ENCODE assay signal across 8 mouse cellular contexts in the genomic region with DNA sequence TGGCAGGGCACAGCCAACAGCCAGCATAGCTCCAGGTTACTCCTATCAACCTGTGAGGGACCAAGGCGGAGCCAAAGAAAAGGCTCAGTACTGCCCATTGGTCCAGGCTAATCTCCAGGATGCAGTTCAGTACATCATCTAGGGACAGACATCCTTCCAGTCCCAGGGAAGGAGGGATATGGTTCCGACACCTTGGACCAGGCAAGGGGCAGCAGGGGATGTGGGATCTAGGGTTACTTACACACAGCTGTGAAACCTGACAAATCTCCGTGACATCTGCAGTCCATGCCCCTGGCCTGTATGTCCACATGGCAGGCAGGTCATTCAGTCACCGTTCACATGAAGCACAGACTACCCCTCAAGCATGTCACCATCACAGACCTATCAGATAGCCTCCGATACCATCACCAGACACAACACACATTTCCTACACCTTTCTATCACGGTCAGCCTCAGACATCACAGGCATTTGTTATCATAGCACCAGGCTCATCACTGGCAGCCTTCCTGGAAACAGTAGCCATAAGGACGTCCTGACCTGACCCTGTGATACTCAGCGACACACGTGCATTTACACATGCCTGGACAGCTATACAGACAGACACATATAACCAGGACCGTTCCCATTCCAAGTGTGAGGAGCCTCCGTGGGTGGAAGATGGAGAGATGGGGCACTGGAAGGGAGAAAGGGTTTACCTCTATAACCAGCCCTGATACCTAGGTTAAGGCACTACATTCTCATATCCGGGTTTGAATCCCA. TPM values are rescaled to one million over a fixed set of nuclear protein-coding genes. Genes with fewer than 3 reads are reported as not detected.
DNase-seq lines count a peak whose midpoint lies in the region; ATAC-seq and TF ChIP-seq lines count a peak whose summit lies in the region.

No protein-coding gene starts in this region.

- peak overlapping the region; percentile 77 for H3K4me3 ChIP-seq in kidney, embryonic 16.5 days (ENCODE audit: low read length)
- H3K4me3 ChIP-seq in embryonic facial prominence, embryonic 15.5 days (replicated peaks): peak overlapping the region; percentile 66
- peak overlapping the region; percentile 75 for H3K4me3 ChIP-seq in myocyte

- peak overlapping the region; percentile 86 for H3K9ac ChIP-seq in kidney, embryonic 16.5 days (replicated peaks; ENCODE audit: low read length)
- H3K9ac ChIP-seq in embryonic facial prominence, embryonic 15.5 days: peak overlapping the region; percentile 75

- peaks cover 32% of the 10 kb centered on the region for H3K4me1 ChIP-seq in kidney, embryonic 16.5 days (ENCODE audit: insufficient read depth, low read length)
- peaks cover 44% of the 10 kb centered on the region for H3K4me1 ChIP-seq in embryonic facial prominence, embryonic 15.5 days

- peaks cover 46% of the 10 kb centered on the region for H3K79me2 ChIP-seq in myocyte (ENCODE audit: control insufficient read depth, insufficient read depth)

- no peak for DNase-seq in kidney, adult 11 months
- peak; percentile 9 for DNase-seq in induced T-regulatory cell, adult 2 months (ENCODE audit: low read depth)
- no peak for DNase-seq in retina, postnatal 1 day
- DNase-seq in cerebellum, adult 18-20 months: no peak
- no peak for DNase-seq in thymus, postnatal 14 days

- no peak overlapping the region for H3K27ac ChIP-seq in kidney, embryonic 16.5 days (ENCODE audit: low read length)
- peak overlapping the region; percentile 93 for H3K27ac ChIP-seq in embryonic facial prominence, embryonic 15.5 days (replicated peaks)

- TF ChIP-seq POLR2A in myocyte (IDR thresholded peaks at IDR 0.05; ENCODE audit: insufficient read length, low read depth): no peak

- no peak for ATAC-seq in kidney, embryonic 16.5 days (ENCODE audit: low FRiP score, low TSS enrichment)
- ATAC-seq in embryonic facial prominence, embryonic 15.5 days (ENCODE audit: insufficient number of reproducible peaks, low FRiP score, low TSS enrichment, low read depth): no peak

- peak overlapping the region; percentile 70 for H3K4me2 ChIP-seq in kidney, embryonic 16.5 days (replicated peaks; ENCODE audit: low read depth, low read length)
- H3K4me2 ChIP-seq in embryonic facial prominence, embryonic 15.5 days (replicated peaks): peak overlapping the region; percentile 58
- peak overlapping the region; percentile 95 for H3K4me2 ChIP-seq in myocyte (ENCODE audit: low read depth)

- H3ac ChIP-seq in myocyte (ENCODE audit: control insufficient read depth, insufficient read length): peak overlapping the region; percentile 60

- 56% methylated on average over 12 of the region's 12 CpGs for WGBS in kidney, embryonic 16.5 days
- 45% methylated on average over 12 of the region's 12 CpGs for WGBS in embryonic facial prominence, embryonic 15.5 days

- no peaks in the 10 kb centered on the region for H3K9me3 ChIP-seq in kidney, embryonic 16.5 days (ENCODE audit: low read length)
- no peaks in the 10 kb centered on the region for H3K9me3 ChIP-seq in embryonic facial prominence, embryonic 15.5 days (replicated peaks)

- no peaks in the 10 kb centered on the region for H3K36me3 ChIP-seq in kidney, embryonic 16.5 days (ENCODE audit: insufficient read depth, low read length)
- peaks cover 8% of the 10 kb centered on the region for H3K36me3 ChIP-seq in embryonic facial prominence, embryonic 15.5 days
- H3K36me3 ChIP-seq in myocyte (ENCODE audit: control insufficient read depth, insufficient read depth): no peaks in the 10 kb centered on the region

- H3K27me3 ChIP-seq in kidney, embryonic 16.5 days (ENCODE audit: insufficient read depth, low read length): no peaks in the 10 kb centered on the region
- H3K27me3 ChIP-seq in embryonic facial prominence, embryonic 15.5 days: no peaks in the 10 kb centered on the region
- no peaks in the 10 kb centered on the region for H3K27me3 ChIP-seq in myocyte (ENCODE audit: control insufficient read depth, insufficient read depth, insufficient read length)

TF ChIP-seq in myocyte, 11 proteins besides CTCF, POLR2A, EP300 and RAD21:
- TF ChIP-seq CEBPB (IDR thresholded peaks at IDR 0.05; ENCODE audit: insufficient read depth, poor library complexity, severe bottlenecking): no peak
- no peak for TF ChIP-seq MYOD1 (IDR thresholded peaks at IDR 0.05; ENCODE audit: control insufficient read depth in 1 of 3, insufficient read length in 2 of 3, low read depth in 2 of 3)
- no peak for TF ChIP-seq MAX (IDR thresholded peaks at IDR 0.05; ENCODE audit: low read depth)
- no peak for TF ChIP-seq MYOG (IDR thresholded peaks at IDR 0.05; ENCODE audit: control insufficient read depth in 1 of 3, insufficient read depth in 1 of 3, insufficient read length in 2 of 3, low read depth in 2 of 3)
- no peak for TF ChIP-seq TCF3 (IDR thresholded peaks at IDR 0.05; ENCODE audit: insufficient read length, low read depth)
- TF ChIP-seq POLR2AphosphoS2 (IDR thresholded peaks at IDR 0.05; ENCODE audit: insufficient read length, low read depth): no peak
- no peak for TF ChIP-seq REST (IDR thresholded peaks at IDR 0.05; ENCODE audit: insufficient read depth, insufficient read length)
- no peak for TF ChIP-seq E2F4 (IDR thresholded peaks at IDR 0.05; ENCODE audit: insufficient read depth)
- no peak for TF ChIP-seq USF1 (IDR thresholded peaks at IDR 0.05; ENCODE audit: low read depth)
- no peak for TF ChIP-seq SRF (IDR thresholded peaks at IDR 0.05; ENCODE audit: control insufficient read depth, insufficient read length, low read depth)
- TF ChIP-seq TCF12 (IDR thresholded peaks at IDR 0.05; ENCODE audit: insufficient read depth, poor library complexity, severe bottlenecking): no peak

RNA-seq across cellular contexts. Expression of a gene that starts 1.2 kb away (rescaled TPM):
- 36.1 and 36.2 TPM in 2 replicates for polyA plus RNA-seq in kidney, embryonic 16.5 days (2015; fragmentation: Nextera tagmentation; extraction: Ambion mirVana)
- polyA plus RNA-seq in embryonic facial prominence, embryonic 15.5 days (2015; fragmentation: Nextera tagmentation; extraction: Ambion mirVana): 57.6 and 60.4 TPM in 2 replicates
- polyA plus RNA-seq in myocyte (2012; fragmentation: generic; extraction: Trizol): 95.7 TPM

RNA-seq across cellular contexts. Expression of a gene that starts 14.5 kb away (rescaled TPM):
- polyA plus RNA-seq in kidney, embryonic 16.5 days (2015; fragmentation: Nextera tagmentation; extraction: Ambion mirVana): not detected in 2 replicates
- polyA plus RNA-seq in embryonic facial prominence, embryonic 15.5 days (2015; fragmentation: Nextera tagmentation; extraction: Ambion mirVana): not detected in 2 replicates
- polyA plus RNA-seq in myocyte (2012; fragmentation: generic; extraction: Trizol): not detected

RNA-seq across cellular contexts. Expression of a gene that starts 21.5 kb away (rescaled TPM):
- polyA plus RNA-seq in kidney, embryonic 16.5 days (2015; fragmentation: Nextera tagmentation; extraction: Ambion mirVana): 1.3 and 1.8 TPM in 2 replicates
- 2.8 and 3.3 TPM in 2 replicates for polyA plus RNA-seq in embryonic facial prominence, embryonic 15.5 days (2015; fragmentation: Nextera tagmentation; extraction: Ambion mirVana)
- 1.1 TPM for polyA plus RNA-seq in myocyte (2012; fragmentation: generic; extraction: Trizol)

RNA-seq across cellular contexts. Expression of a gene that starts 26.4 kb away (rescaled TPM):
- 33.3 and 46.5 TPM in 2 replicates for polyA plus RNA-seq in kidney, embryonic 16.5 days (2015; fragmentation: Nextera tagmentation; extraction: Ambion mirVana)
- polyA plus RNA-seq in embryonic facial prominence, embryonic 15.5 days (2015; fragmentation: Nextera tagmentation; extraction: Ambion mirVana): 31.0 and 33.8 TPM in 2 replicates
- 60.0 TPM for polyA plus RNA-seq in myocyte (2012; fragmentation: generic; extraction: Trizol)

RNA-seq across cellular contexts. Expression of a gene that starts 26.5 kb away (rescaled TPM):
- polyA plus RNA-seq in kidney, embryonic 16.5 days (2015; fragmentation: Nextera tagmentation; extraction: Ambion mirVana): 19.7 and 24.6 TPM in 2 replicates
- 22.9 and 26.0 TPM in 2 replicates for polyA plus RNA-seq in embryonic facial prominence, embryonic 15.5 days (2015; fragmentation: Nextera tagmentation; extraction: Ambion mirVana)
- 30.4 TPM for polyA plus RNA-seq in myocyte (2012; fragmentation: generic; extraction: Trizol)
